Mouse (Mus musculus) embryonic facial prominence, embryonic 15.5 days (tissue): ENCODE results near the gene 5730596B20Rik. TPM values are rescaled to one million over a fixed set of nuclear protein-coding genes. Genes with fewer than 3 reads are reported as not detected.
A peak's percentile ranks its signal among the peaks of the same experiment; 100 is the strongest.

Experiments used
- ATAC-seq: fragments of 200-750 bp; cut with Nextera tagmentation; 2 replicates; pipeline ENCODE4 v1.8.0; 2017; ENCODE audit warnings: low read depth, moderate TSS enrichment; ENCODE audit not compliant: insufficient number of reproducible peaks, low FRiP score, low TSS enrichment
- H3K27ac ChIP-seq: fragments of 300-500 bp; sonication (generic); replicated peaks from 2 replicates; pipeline ENCODE4 v1.5.1; 2015; ENCODE audit warnings: mild to moderate bottlenecking, inconsistent platforms
- H3K27me3 ChIP-seq: fragments of 300-500 bp; sonication (generic); 2 replicates; pipeline ENCODE4 v1.6.1; 2015; ENCODE audit warnings: inconsistent platforms
- H3K36me3 ChIP-seq: fragments of 300-500 bp; sonication (generic); 2 replicates; pipeline ENCODE4 v1.6.1; 2015; ENCODE audit warnings: mild to moderate bottlenecking, inconsistent platforms
- H3K4me1 ChIP-seq: fragments of 300-500 bp; sonication (generic); 2 replicates; pipeline ENCODE4 v1.6.1; 2015; ENCODE audit warnings: inconsistent platforms
- H3K4me2 ChIP-seq: fragments of 300-500 bp; sonication (generic); replicated peaks from 2 replicates; pipeline ENCODE4 v1.6.1; 2015; ENCODE audit warnings: mild to moderate bottlenecking, inconsistent platforms
- H3K4me3 ChIP-seq: fragments of 300-500 bp; sonication (generic); replicated peaks from 2 replicates; pipeline ENCODE4 v1.5.1; 2015; ENCODE audit warnings: mild to moderate bottlenecking, inconsistent platforms
- H3K9ac ChIP-seq: fragments of 300-500 bp; sonication (generic); 2 replicates; pipeline ENCODE4 v1.6.1; 2015; ENCODE audit warnings: inconsistent platforms
- H3K9me3 ChIP-seq: fragments of 300-500 bp; sonication (generic); replicated peaks from 2 replicates; pipeline ENCODE4 v1.6.1; 2016; ENCODE audit warnings: inconsistent platforms
- WGBS: fragments of 180-500 bp; shearing (Covaris S2); methylation state at CpG from one replicate; pipeline ENCODE4 v1.1.7; 2015; 5-methylcytosine and 5-hydroxymethylcytosine counted together
- polyA plus RNA-seq: library from polyadenylated mRNA; unstranded; fragments of >200 nt; fragmentation: Nextera tagmentation; extraction: Ambion mirVana; gene quantifications from 2 replicates; pipeline ENCODE4 v1.2.1, GENCODE M21; 2015

The 5730596B20Rik gene
- polyA plus RNA-seq, 1 experiment from 2014 or later, result not detected

- Histone ChIP-seq H3K9ac (no peak overlapping the region), H3K27me3 (peaks cover 97% of the 10 kb centered on the region), H3K9me3 (no peaks in the 10 kb centered on the region), H3K36me3 (no peaks in the 10 kb centered on the region), H3K4me3 (no peak overlapping the region), H3K4me2 (no peak overlapping the region; the same call in 1 of the 2 replicates), H3K4me1 (peaks cover 7% of the 10 kb centered on the region), H3K27ac (no peak overlapping the region)
- ATAC-seq, result no peak
- 6% methylated on average over 17 of the region's 17 CpGs for WGBS
Measured at GRCm38 (mm10) chr6:52163366-52164031, 13.8 kb upstream of the 5730596B20Rik start.

GRCm38 (mm10) chr6:52164051-52164625 lies 13.2 kb upstream of the 5730596B20Rik start:
- 2% methylated on average over 39 of the region's 39 CpGs for WGBS
- ATAC-seq, result no peak; the same call in 1 of the 2 replicates
- peak overlapping the region; percentile 4; the same call in 1 of the 2 replicates for H3K4me2 ChIP-seq
- peak overlapping the region; percentile 5; the same call in 1 of the 2 replicates for H3K4me3 ChIP-seq
- no peaks in the 10 kb centered on the region for H3K9me3 ChIP-seq
- peaks cover 1% of the 10 kb centered on the region for H3K4me1 ChIP-seq
- no peak overlapping the region for H3K9ac ChIP-seq
- H3K27me3 ChIP-seq, result peaks cover 95% of the 10 kb centered on the region
- H3K36me3 ChIP-seq, result no peaks in the 10 kb centered on the region
- no peak overlapping the region for H3K27ac ChIP-seq

GRCm38 (mm10) chr6:52164626-52165440 lies 12.5 kb upstream of the 5730596B20Rik start, which contains the start of gene Hoxa2:
Gene Hoxa2, minus strand, starts transcription at chr6:52164831.
- H3K36me3 ChIP-seq, result no peaks in the 10 kb centered on the region
- 2% methylated on average over 25 of the region's 25 CpGs for WGBS
- peaks cover 94% of the 10 kb centered on the region for H3K27me3 ChIP-seq
- H3K4me1 ChIP-seq, result no peaks in the 10 kb centered on the region; the same call in 1 of the 2 replicates
- H3K4me2 ChIP-seq, result peak within 1 kb of the TSS; percentile 4; the same call in 1 of the 2 replicates
- H3K9me3 ChIP-seq, result no peaks in the 10 kb centered on the region
- H3K27ac ChIP-seq, result no peak within 1 kb of the TSS
- H3K4me3 ChIP-seq, result peak within 1 kb of the TSS; percentile 5; the same call in 1 of the 2 replicates
- no peak for ATAC-seq
- no peak within 1 kb of the TSS for H3K9ac ChIP-seq

GRCm38 (mm10) chr6:52165441-52166370 lies 11.6 kb upstream of the 5730596B20Rik start:
- Histone ChIP-seq H3K4me2 (no peak overlapping the region), H3K36me3 (no peaks in the 10 kb centered on the region), H3K9me3 (no peaks in the 10 kb centered on the region), H3K27me3 (peaks cover 94% of the 10 kb centered on the region), H3K9ac (no peak overlapping the region), H3K4me3 (no peak overlapping the region), H3K27ac (no peak overlapping the region), H3K4me1 (peaks cover 3% of the 10 kb centered on the region; the same call in 1 of the 2 replicates)
- WGBS, result 3% methylated on average over 28 of the region's 28 CpGs
- no peak for ATAC-seq

- no peak for ATAC-seq
- peaks cover 95% of the 10 kb centered on the region for H3K27me3 ChIP-seq
- H3K36me3 ChIP-seq, result no peaks in the 10 kb centered on the region
- no peak overlapping the region for H3K4me3 ChIP-seq
- H3K4me1 ChIP-seq, result peaks cover 3% of the 10 kb centered on the region; the same call in 1 of the 2 replicates
- no peak overlapping the region for H3K9ac ChIP-seq
- no peaks in the 10 kb centered on the region for H3K9me3 ChIP-seq
- no peak overlapping the region for H3K27ac ChIP-seq
- 7% methylated on average over 4 of the region's 4 CpGs for WGBS
- no peak overlapping the region for H3K4me2 ChIP-seq
Measured at GRCm38 (mm10) chr6:52166431-52167077, 10.7 kb upstream of the 5730596B20Rik start.

- H3K9me3 ChIP-seq, result no peaks in the 10 kb centered on the region
- no peak for ATAC-seq
- no peak overlapping the region for H3K4me3 ChIP-seq
- no peak overlapping the region for H3K9ac ChIP-seq
- peaks cover 95% of the 10 kb centered on the region for H3K27me3 ChIP-seq
- H3K36me3 ChIP-seq, result no peaks in the 10 kb centered on the region
- 17% methylated on average over 1 of the region's 1 CpGs for WGBS
- H3K4me1 ChIP-seq, result peaks cover 4% of the 10 kb centered on the region
- no peak overlapping the region for H3K4me2 ChIP-seq
- H3K27ac ChIP-seq, result no peak overlapping the region
Measured at GRCm38 (mm10) chr6:52167176-52167575, 10.1 kb upstream of the 5730596B20Rik start.

GRCm38 (mm10) chr6:52167736-52168161 lies 9.5 kb upstream of the 5730596B20Rik start:
- Histone ChIP-seq H3K4me2 (no peak overlapping the region), H3K9ac (no peak overlapping the region)
- WGBS, result 5% methylated on average over 14 of the region's 14 CpGs

GRCm38 (mm10) chr6:52168191-52169055 lies 8.9 kb upstream of the 5730596B20Rik start:
- Histone ChIP-seq H3K9me3 (no peaks in the 10 kb centered on the region), H3K27ac (no peak overlapping the region), H3K27me3 (peaks cover 97% of the 10 kb centered on the region), H3K4me2 (no peak overlapping the region), H3K4me1 (peaks cover 11% of the 10 kb centered on the region), H3K36me3 (no peaks in the 10 kb centered on the region), H3K4me3 (no peak overlapping the region), H3K9ac (no peak overlapping the region)
- ATAC-seq, result no peak
- 5% methylated on average over 42 of the region's 42 CpGs for WGBS

More at GRCm38 (mm10) chr6:52167736-52168161, 9.5 kb upstream of the 5730596B20Rik start:
- Histone ChIP-seq H3K4me1 (peaks cover 10% of the 10 kb centered on the region), H3K9me3 (no peaks in the 10 kb centered on the region), H3K36me3 (no peaks in the 10 kb centered on the region), H3K27ac (no peak overlapping the region), H3K27me3 (peaks cover 97% of the 10 kb centered on the region), H3K4me3 (no peak overlapping the region)
- ATAC-seq, result no peak

- H3K4me1 ChIP-seq, result peaks cover 11% of the 10 kb centered on the region
- H3K4me3 ChIP-seq, result no peak overlapping the region
- H3K36me3 ChIP-seq, result no peaks in the 10 kb centered on the region
- H3K9me3 ChIP-seq, result no peaks in the 10 kb centered on the region
- no peak overlapping the region for H3K9ac ChIP-seq
- WGBS, result 8% methylated on average over 16 of the region's 16 CpGs
- no peak overlapping the region for H3K27ac ChIP-seq
- peaks cover 96% of the 10 kb centered on the region for H3K27me3 ChIP-seq
- no peak for ATAC-seq
- no peak overlapping the region for H3K4me2 ChIP-seq
Measured at GRCm38 (mm10) chr6:52169499-52170165, 7.7 kb upstream of the 5730596B20Rik start.
